Mouse (Mus musculus): ENCODE data around the gene Clec4b2. TPM values are rescaled to one million over a fixed set of nuclear protein-coding genes. Genes with fewer than 3 reads are reported as not detected.
"Not testable (repeated sequence)": the region's sequence is repeated elsewhere in the genome, so short reads cannot be mapped to it uniquely, and the experiment has no call there.

Gene Clec4b2
- polyA plus RNA-seq, 1 experiment = not detected

- TF ChIP-seq CTCF (IDR thresholded peaks at IDR 0.05; ENCODE audit: borderline replicate concordance, insufficient read depth, low read length) (no peak), POLR2A (IDR thresholded peaks at IDR 0.05; ENCODE audit: low read depth, low read length) (no peak)
- Histone ChIP-seq H3K27ac (ENCODE audit: insufficient read depth, low read length) (no peak overlapping the region), H3K4me3 (ENCODE audit: insufficient read depth, low read length) (no peak overlapping the region), H3K4me1 (ENCODE audit: control insufficient read depth, insufficient read depth, low read length) (no peaks in the 10 kb centered on the region)
Measured at GRCm38 (mm10) chr6:123211726-123212125, 39.0 kb downstream of the Clec4b2 start.

- Histone ChIP-seq H3K27ac (ENCODE audit: insufficient read depth, low read length) (no peak overlapping the region), H3K4me3 (ENCODE audit: insufficient read depth, low read length) (no peak overlapping the region)
Measured at GRCm38 (mm10) chr6:123227519-123228166, 55.0 kb downstream of the Clec4b2 start.

GRCm38 (mm10) chr6:123229644-123230043 is 57.0 kb downstream of the Clec4b2 start, which contains the start of gene Clec4n:
Gene Clec4n (plus strand): TSS chr6:123229843.
- H3K4me1 ChIP-seq (ENCODE audit: control insufficient read depth, insufficient read depth, low read length) = no peaks in the 10 kb centered on the region
- no peak for TF ChIP-seq CTCF (IDR thresholded peaks at IDR 0.05; ENCODE audit: borderline replicate concordance, insufficient read depth, low read length)
- no peak within 1 kb of the TSS for H3K4me3 ChIP-seq (ENCODE audit: insufficient read depth, low read length)
- no peak within 1 kb of the TSS for H3K27ac ChIP-seq (ENCODE audit: insufficient read depth, low read length)

More at GRCm38 (mm10) chr6:123227519-123228166, 55.0 kb downstream of the Clec4b2 start:
- TF ChIP-seq CTCF (IDR thresholded peaks at IDR 0.05; ENCODE audit: borderline replicate concordance, insufficient read depth, low read length) (no peak), POLR2A (IDR thresholded peaks at IDR 0.05; ENCODE audit: low read depth, low read length) (no peak)
- H3K4me1 ChIP-seq (ENCODE audit: control insufficient read depth, insufficient read depth, low read length) = no peaks in the 10 kb centered on the region

- Histone ChIP-seq H3K4me1 (ENCODE audit: control insufficient read depth, insufficient read depth, low read length) (no peaks in the 10 kb centered on the region), H3K27ac (ENCODE audit: insufficient read depth, low read length) (no peak overlapping the region), H3K4me3 (ENCODE audit: insufficient read depth, low read length) (no peak overlapping the region)
- TF ChIP-seq POLR2A (IDR thresholded peaks at IDR 0.05; ENCODE audit: low read depth, low read length) (no peak), CTCF (IDR thresholded peaks at IDR 0.05; ENCODE audit: borderline replicate concordance, insufficient read depth, low read length) (no peak)
Measured at GRCm38 (mm10) chr6:123231149-123231548, 58.5 kb downstream of the Clec4b2 start.

GRCm38 (mm10) chr6:123237582-123237981 is 64.9 kb downstream of the Clec4b2 start:
- Histone ChIP-seq H3K4me3 (ENCODE audit: insufficient read depth, low read length) (no peak overlapping the region), H3K4me1 (ENCODE audit: control insufficient read depth, insufficient read depth, low read length) (no peaks in the 10 kb centered on the region), H3K27ac (ENCODE audit: insufficient read depth, low read length) (no peak overlapping the region)
- no peak for TF ChIP-seq CTCF (IDR thresholded peaks at IDR 0.05; ENCODE audit: borderline replicate concordance, insufficient read depth, low read length)
- TF ChIP-seq POLR2A (IDR thresholded peaks at IDR 0.05; ENCODE audit: low read depth, low read length) = no peak

- no peak for TF ChIP-seq POLR2A (IDR thresholded peaks at IDR 0.05; ENCODE audit: low read depth, low read length)
- TF ChIP-seq CTCF (IDR thresholded peaks at IDR 0.05; ENCODE audit: borderline replicate concordance, insufficient read depth, low read length) = no peak
- Histone ChIP-seq H3K27ac (ENCODE audit: insufficient read depth, low read length) (no peak overlapping the region), H3K4me3 (ENCODE audit: insufficient read depth, low read length) (no peak overlapping the region), H3K4me1 (ENCODE audit: control insufficient read depth, insufficient read depth, low read length) (no peaks in the 10 kb centered on the region)
Measured at GRCm38 (mm10) chr6:123244201-123244600, 71.5 kb downstream of the Clec4b2 start.

GRCm38 (mm10) chr6:123248862-123249261 is 76.2 kb downstream of the Clec4b2 start:
- not testable (repeated sequence) for H3K4me1 ChIP-seq (ENCODE audit: control insufficient read depth, insufficient read depth, low read length); H3K27ac ChIP-seq (ENCODE audit: insufficient read depth, low read length); H3K4me3 ChIP-seq (ENCODE audit: insufficient read depth, low read length)

GRCm38 (mm10) chr6:123252735-123253134 is 80.0 kb downstream of the Clec4b2 start:
- Histone ChIP-seq H3K4me3 (ENCODE audit: insufficient read depth, low read length) (no peak overlapping the region), H3K27ac (ENCODE audit: insufficient read depth, low read length) (no peak overlapping the region), H3K4me1 (ENCODE audit: control insufficient read depth, insufficient read depth, low read length) (no peaks in the 10 kb centered on the region)
- TF ChIP-seq CTCF (IDR thresholded peaks at IDR 0.05; ENCODE audit: borderline replicate concordance, insufficient read depth, low read length) = no peak
- TF ChIP-seq POLR2A (IDR thresholded peaks at IDR 0.05; ENCODE audit: low read depth, low read length) = no peak

Other genes starting within 250 kb of the Clec4b2 start
- gene Clec4a3, start 220.4 kb upstream of the Clec4b2 start, polyA plus RNA-seq (2011; ENCODE audit: insufficient read length, low read depth, missing spikeins) = not detected in 2 replicates
- gene Clec4a4, start 182.5 kb upstream of the Clec4b2 start, polyA plus RNA-seq (2011; ENCODE audit: insufficient read length, low read depth, missing spikeins) = not detected in 2 replicates
- not detected in 2 replicates for gene Clec4b1, start 122.9 kb upstream of the Clec4b2 start, polyA plus RNA-seq (2011; ENCODE audit: insufficient read length, low read depth, missing spikeins)
- 0.68 TPM in 1 of 2 replicates, not detected in the other for gene Clec4a2, start 66.5 kb upstream of the Clec4b2 start, polyA plus RNA-seq (2011; ENCODE audit: insufficient read length, low read depth, missing spikeins)
- 0.77 TPM in 1 of 2 replicates, not detected in the other for gene Clec4n, start 57.0 kb downstream of the Clec4b2 start, polyA plus RNA-seq (2011; ENCODE audit: insufficient read length, low read depth, missing spikeins)
- 0.73 and 3.4 TPM in 2 replicates for gene Clec4d, start 89.2 kb downstream of the Clec4b2 start, polyA plus RNA-seq (2011; ENCODE audit: insufficient read length, low read depth, missing spikeins)
- not detected in 2 replicates for gene Clec4e, start 117.0 kb downstream of the Clec4b2 start, polyA plus RNA-seq (2011; ENCODE audit: insufficient read length, low read depth, missing spikeins)
- gene Vmn2r19, start 135.4 kb downstream of the Clec4b2 start, polyA plus RNA-seq (2011; ENCODE audit: insufficient read length, low read depth, missing spikeins) = not detected in 2 replicates
- not detected in 2 replicates for gene Vmn2r20, start 245.2 kb downstream of the Clec4b2 start, polyA plus RNA-seq (2011; ENCODE audit: insufficient read length, low read depth, missing spikeins)

All from embryonic fibroblast, embryonic 13.5 days (primary cell).